In genomic region chr12:85176846-85177523, GRCm38 (mm10) we compare ENCODE assay signal across 7 mouse cellular contexts. TPM values are rescaled to one million over a fixed set of nuclear protein-coding genes. Genes with fewer than 3 reads are reported as not detected.
DNase-seq lines count a peak whose midpoint lies in the region; ATAC-seq and TF ChIP-seq lines count a peak whose summit lies in the region.

No protein-coding gene starts in this region.

- H3K36me3 ChIP-seq in CH12.LX (replicated peaks in 1 of 2; ENCODE audit: control insufficient read depth in 1 of 2, insufficient read depth in 1 of 2, low read length in 1 of 2), result no peaks in the 10 kb centered on the region
- no peaks in the 10 kb centered on the region for H3K36me3 ChIP-seq in forebrain, embryonic 13.5 days (ENCODE audit: poor library complexity, severe bottlenecking)
- no peaks in the 10 kb centered on the region for H3K36me3 ChIP-seq in neural tube, embryonic 12.5 days

- no peaks in the 10 kb centered on the region for H3K9me3 ChIP-seq in CH12.LX (replicated peaks; ENCODE audit: low read length)
- H3K9me3 ChIP-seq in forebrain, embryonic 13.5 days (replicated peaks), result no peaks in the 10 kb centered on the region
- H3K9me3 ChIP-seq in neural tube, embryonic 12.5 days, result no peaks in the 10 kb centered on the region

- no peak for TF ChIP-seq RAD21 in CH12.LX (IDR thresholded peaks at IDR 0.05; ENCODE audit: low read depth, low read length)

- ATAC-seq in forebrain, embryonic 13.5 days, result no peak
- ATAC-seq in inflammation-experienced regulatory T-cells, adult 6 months, result peak; percentile 74
- ATAC-seq in neural tube, embryonic 12.5 days (ENCODE audit: low FRiP score, low read depth), result no peak

- in situ Hi-C loops in CH12.LX (cut with MboI; ENCODE audit: low pct_ligation_motif_present, low pct_unique_long_range_greater_than_20kb, low sequenced_read_pairs), result no loop called here

- dilution Hi-C loops in CH12.LX (cut with MboI; ENCODE audit: extremely low pct_ligation_motif_present, extremely low pct_unique_long_range_greater_than_20kb, low sequenced_read_pairs), result no loop called here

- peak; percentile 35 for DNase-seq in CH12.LX (ENCODE audit: extremely low read depth)
- DNase-seq in ZHBTc4 (ENCODE audit: low read depth, low spot score), result peak; percentile 74
- DNase-seq in lung, adult 18-20 months, result peak; percentile 45 to 46
- DNase-seq in right cerebral cortex, adult 18-20 months, result no peak

- TF ChIP-seq POLR2A in CH12.LX (IDR thresholded peaks at IDR 0.05; ENCODE audit: low read depth, low read length), result no peak

- peak overlapping the region; percentile 58 for H3K4me2 ChIP-seq in CH12.LX (ENCODE audit: insufficient read depth, low read depth, poor library complexity, severe bottlenecking)
- H3K4me2 ChIP-seq in forebrain, embryonic 13.5 days, result peak overlapping the region; percentile 64
- peak overlapping the region; percentile 64 for H3K4me2 ChIP-seq in neural tube, embryonic 12.5 days (replicated peaks)

- H3K4me3 ChIP-seq in CH12.LX (replicated peaks in 1 of 3; ENCODE audit: low read depth in 2 of 3, low read length in 2 of 3, poor library complexity in 1 of 3), result peak overlapping the region in 2 of 3 experiments; percentile 10 to 36
- H3K4me3 ChIP-seq in forebrain, embryonic 13.5 days, result peak overlapping the region; percentile 33
- H3K4me3 ChIP-seq in neural tube, embryonic 12.5 days, result peak overlapping the region; percentile 26

- H3K27me3 ChIP-seq in CH12.LX (replicated peaks), result peaks cover 97% of the 10 kb centered on the region
- H3K27me3 ChIP-seq in forebrain, embryonic 13.5 days, result peaks cover 17% of the 10 kb centered on the region; the same call in 1 of the 2 replicates
- H3K27me3 ChIP-seq in neural tube, embryonic 12.5 days (replicated peaks), result peaks cover 22% of the 10 kb centered on the region

- no peak overlapping the region for H3K27ac ChIP-seq in CH12.LX (ENCODE audit: insufficient read depth, low read depth)
- H3K27ac ChIP-seq in forebrain, embryonic 13.5 days, result no peak overlapping the region
- H3K27ac ChIP-seq in neural tube, embryonic 12.5 days, result no peak overlapping the region

- peaks cover 10 to 19% of the 10 kb centered on the region in 2 experiments for H3K4me1 ChIP-seq in CH12.LX (ENCODE audit: control insufficient read depth in 1 of 2, insufficient read depth in 2 of 2)
- peaks cover 56% of the 10 kb centered on the region for H3K4me1 ChIP-seq in forebrain, embryonic 13.5 days
- H3K4me1 ChIP-seq in neural tube, embryonic 12.5 days, result peaks cover 36% of the 10 kb centered on the region

- H3K9ac ChIP-seq in CH12.LX (ENCODE audit: insufficient read depth, low read depth), result no peak overlapping the region; the same call in 1 of the 2 replicates
- peak overlapping the region; percentile 58 for H3K9ac ChIP-seq in forebrain, embryonic 13.5 days
- H3K9ac ChIP-seq in neural tube, embryonic 12.5 days, result peak overlapping the region; percentile 38; the same call in 1 of the 2 replicates

- no peak for TF ChIP-seq EP300 in CH12.LX (IDR thresholded peaks at IDR 0.05; ENCODE audit: low read length)

- 2% methylated on average over 32 of the region's 32 CpGs for WGBS in forebrain, embryonic 13.5 days
- WGBS in neural tube, embryonic 12.5 days, result 4% methylated on average over 32 of the region's 32 CpGs

- no peak for TF ChIP-seq CTCF in CH12.LX (conservative IDR thresholded peaks at IDR 0.05 in 1 of 2, IDR thresholded peaks at IDR 0.05 in 1 of 2; ENCODE audit: low read depth in 2 of 2, low read length in 2 of 2)

- no peaks in the 10 kb centered on the region for H3K79me2 ChIP-seq in CH12.LX (replicated peaks; ENCODE audit: control insufficient read depth, extremely low read depth, insufficient read depth, poor library complexity, severe bottlenecking)

TF ChIP-seq in CH12.LX, 34 proteins besides CTCF, POLR2A, EP300 and RAD21:
- TF ChIP-seq UBTF (IDR thresholded peaks at IDR 0.05; ENCODE audit: low read depth, low read length) (no peak), MEF2A (IDR thresholded peaks at IDR 0.05; ENCODE audit: borderline replicate concordance, low read depth, low read length) (no peak), PAX5 (IDR thresholded peaks at IDR 0.05; ENCODE audit: low read length) (no peak), ZMIZ1 (IDR thresholded peaks at IDR 0.05; ENCODE audit: low read depth, low read length) (no peak), CHD2 (IDR thresholded peaks at IDR 0.05; ENCODE audit: low read length) (no peak), ELF1 (IDR thresholded peaks at IDR 0.05; ENCODE audit: low read depth, low read length) (no peak), MAFK (IDR thresholded peaks at IDR 0.05; ENCODE audit: insufficient replicate concordance, low read length) (no peak)

RNA-seq across cellular contexts. Expression of gene Pgf, which starts 0.6 kb away (rescaled TPM):
- total RNA-seq in CH12.LX (2012; rRNA removed) (0.34 and 0.50 TPM in 2 replicates), CH12.LX (2014; rRNA removed) (0.64 and 0.76 TPM in 2 replicates)
- polyA plus RNA-seq in CH12.LX (2012; ENCODE audit: insufficient read length, low read depth), result 0.73 and 1.7 TPM in 2 replicates
- polyA plus RNA-seq in forebrain, embryonic 13.5 days (2015; fragmentation: Nextera tagmentation; extraction: Ambion mirVana), result 7.0 and 8.3 TPM in 2 replicates
- polyA plus RNA-seq in inflammation-experienced regulatory T-cells, adult 6 months (2017; shearing (Covaris generic)), result not detected
- 9.7 and 10.9 TPM in 2 replicates for polyA plus RNA-seq in neural tube, embryonic 12.5 days (2016; fragmentation: Nextera tagmentation; extraction: Ambion mirVana)

RNA-seq across cellular contexts. Expression of gene Rps6kl1, which starts 25.9 kb away (rescaled TPM):
- total RNA-seq in CH12.LX (2012; rRNA removed) (0.21 and 0.97 TPM in 2 replicates), CH12.LX (2014; rRNA removed) (0.36 and 0.43 TPM in 2 replicates)
- 0.59 and 0.86 TPM in 2 replicates for polyA plus RNA-seq in CH12.LX (2012; ENCODE audit: insufficient read length, low read depth)
- 8.6 and 12.2 TPM in 2 replicates for polyA plus RNA-seq in forebrain, embryonic 13.5 days (2015; fragmentation: Nextera tagmentation; extraction: Ambion mirVana)
- polyA plus RNA-seq in inflammation-experienced regulatory T-cells, adult 6 months (2017; shearing (Covaris generic)), result 1 to 10 TPM in 1 of 3 experiments, under 1 TPM in 2; 0.45 to 1.6 (median 0.72) TPM
- 13.3 and 14.6 TPM in 2 replicates for polyA plus RNA-seq in neural tube, embryonic 12.5 days (2016; fragmentation: Nextera tagmentation; extraction: Ambion mirVana)

RNA-seq across cellular contexts. Expression of gene Eif2b2, which starts 42.3 kb away (rescaled TPM):
- total RNA-seq in CH12.LX (2012; rRNA removed) (123 and 138 TPM in 2 replicates), CH12.LX (2014; rRNA removed) (83.6 and 94.9 TPM in 2 replicates)
- polyA plus RNA-seq in CH12.LX (2012; ENCODE audit: insufficient read length, low read depth), result 143 and 180 TPM in 2 replicates
- 93.1 and 100 TPM in 2 replicates for polyA plus RNA-seq in forebrain, embryonic 13.5 days (2015; fragmentation: Nextera tagmentation; extraction: Ambion mirVana)
- 10 to 100 TPM; 66.0 to 86.7 (median 71.7) TPM for polyA plus RNA-seq in inflammation-experienced regulatory T-cells, adult 6 months (2017; shearing (Covaris generic))
- 92.5 and 107 TPM in 2 replicates for polyA plus RNA-seq in neural tube, embryonic 12.5 days (2016; fragmentation: Nextera tagmentation; extraction: Ambion mirVana)
